Mouse (Mus musculus) embryonic fibroblast, embryonic 13.5 days (primary cell): ENCODE data around the gene Anks1b. TPM values are rescaled to one million over a fixed set of nuclear protein-coding genes. Genes with fewer than 3 reads are reported as not detected.

ENCODE experiments used
- H3K27ac ChIP-seq: 2 replicates; pipeline ENCODE4 v1.5.1; 2012; ENCODE audit warnings: low read length, control low read depth, inconsistent platforms; ENCODE audit not compliant: insufficient read depth
- H3K4me1 ChIP-seq: 2 replicates; pipeline ENCODE4 v1.6.1; 2011; ENCODE audit warnings: low read length; ENCODE audit not compliant: control insufficient read depth, insufficient read depth
- H3K4me3 ChIP-seq: 2 replicates; pipeline ENCODE4 v1.5.1; 2011; ENCODE audit warnings: mild to moderate bottlenecking, control low read depth, low read length; ENCODE audit not compliant: insufficient read depth
- CTCF ChIP-seq: IDR thresholded peaks from 2 replicates; pipeline ENCODE4 v1.5.1; 2011; ENCODE audit warnings: mild to moderate bottlenecking, control low read depth, low read length, moderate library complexity, borderline replicate concordance; ENCODE audit not compliant: insufficient read depth
- POLR2A ChIP-seq: IDR thresholded peaks from 2 replicates; pipeline ENCODE4 v1.6.1; 2011; ENCODE audit warnings: low read depth, mild to moderate bottlenecking, control low read depth, low read length, moderate library complexity
- polyA plus RNA-seq: library from polyadenylated mRNA; stranded (reverse); fragments of >200 nt; gene quantifications from 2 replicates; pipeline ENCODE4 v1.2.4, GENCODE M21; 2011; ENCODE audit warnings: low read depth; ENCODE audit not compliant: missing spikeins, insufficient read length

Anks1b gene
- polyA plus RNA-seq, 1 experiment = 6.3 TPM

- no peak overlapping the region for H3K4me3 ChIP-seq
- H3K4me1 ChIP-seq = peaks cover 8% of the 10 kb centered on the region; the same call in 1 of the 2 replicates
- H3K27ac ChIP-seq = no peak overlapping the region
- TF ChIP-seq CTCF (no peak), POLR2A (no peak)
These were observed 936.7 kb downstream of the Anks1b start for GRCm38 (mm10) chr10:90809911-90810590.

- TF ChIP-seq CTCF (no peak), POLR2A (no peak)
- Histone ChIP-seq H3K4me1 (peaks cover 8% of the 10 kb centered on the region; the same call in 1 of the 2 replicates), H3K4me3 (no peak overlapping the region), H3K27ac (no peak overlapping the region)
These were observed 938.1 kb downstream of the Anks1b start for GRCm38 (mm10) chr10:90811446-90811845.

GRCm38 (mm10) chr10:90813326-90813725 lies 940.0 kb downstream of the Anks1b start:
- no peak overlapping the region for H3K4me3 ChIP-seq
- H3K4me1 ChIP-seq = peaks cover 8% of the 10 kb centered on the region; the same call in 1 of the 2 replicates
- no peak overlapping the region for H3K27ac ChIP-seq
- TF ChIP-seq POLR2A (no peak), CTCF (no peak)

- TF ChIP-seq POLR2A (no peak), CTCF (no peak)
- no peak overlapping the region for H3K27ac ChIP-seq
- no peak overlapping the region for H3K4me3 ChIP-seq
- H3K4me1 ChIP-seq = peaks cover 8% of the 10 kb centered on the region; the same call in 1 of the 2 replicates
These were observed 941.1 kb downstream of the Anks1b start for GRCm38 (mm10) chr10:90814412-90814811.

- no peaks in the 10 kb centered on the region for H3K4me1 ChIP-seq
- no peak overlapping the region for H3K4me3 ChIP-seq
- H3K27ac ChIP-seq = no peak overlapping the region
- TF ChIP-seq CTCF (no peak), POLR2A (no peak)
These were observed 945.1 kb downstream of the Anks1b start for GRCm38 (mm10) chr10:90818246-90818937.

GRCm38 (mm10) chr10:90823438-90823837 lies 950.1 kb downstream of the Anks1b start:
- no peak overlapping the region for H3K27ac ChIP-seq
- TF ChIP-seq CTCF = no peak
- no peak for TF ChIP-seq POLR2A
- no peak overlapping the region for H3K4me3 ChIP-seq
- no peaks in the 10 kb centered on the region for H3K4me1 ChIP-seq

GRCm38 (mm10) chr10:90824692-90825091 lies 951.4 kb downstream of the Anks1b start:
- no peaks in the 10 kb centered on the region for H3K4me1 ChIP-seq
- H3K27ac ChIP-seq = no peak overlapping the region
- TF ChIP-seq POLR2A (no peak), CTCF (no peak)
- H3K4me3 ChIP-seq = no peak overlapping the region

- TF ChIP-seq POLR2A (no peak), CTCF (no peak)
- no peaks in the 10 kb centered on the region for H3K4me1 ChIP-seq
- H3K4me3 ChIP-seq = no peak overlapping the region
- H3K27ac ChIP-seq = no peak overlapping the region
These were observed 953.6 kb downstream of the Anks1b start for GRCm38 (mm10) chr10:90826939-90827338.

GRCm38 (mm10) chr10:90828581-90829393 lies 955.5 kb downstream of the Anks1b start:
- no peaks in the 10 kb centered on the region for H3K4me1 ChIP-seq
- no peak for TF ChIP-seq POLR2A
- no peak for TF ChIP-seq CTCF
- H3K27ac ChIP-seq = no peak overlapping the region
- peak overlapping the region; percentile 17; the same call in 1 of the 2 replicates for H3K4me3 ChIP-seq
